Mouse (Mus musculus): ENCODE data around the gene Olfr397.

Gene Olfr397

DNA sequence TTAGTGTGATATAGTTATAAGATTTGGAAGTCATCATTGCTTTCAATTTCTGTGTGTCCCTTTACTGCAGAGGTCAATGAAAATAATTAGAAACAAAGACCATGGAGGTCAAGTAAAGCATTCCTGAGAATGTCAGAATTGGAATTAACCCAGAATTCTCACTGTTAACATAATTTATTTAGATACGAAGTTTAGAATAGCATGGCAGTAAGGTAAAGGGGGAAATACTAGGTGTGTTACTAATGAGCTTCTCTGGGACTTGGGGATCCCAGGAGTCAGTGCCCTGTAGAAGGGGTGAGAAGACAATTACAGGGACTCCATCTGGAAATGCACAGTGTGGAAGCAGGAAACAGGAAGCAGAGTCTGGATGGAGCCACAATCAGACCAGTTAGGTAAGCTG lies at the start of gene Olfr397:
TSS of gene Olfr397 (plus strand) at position 301 of the 400 bp plus-strand sequence.
- no peak for DNase-seq

DNA sequence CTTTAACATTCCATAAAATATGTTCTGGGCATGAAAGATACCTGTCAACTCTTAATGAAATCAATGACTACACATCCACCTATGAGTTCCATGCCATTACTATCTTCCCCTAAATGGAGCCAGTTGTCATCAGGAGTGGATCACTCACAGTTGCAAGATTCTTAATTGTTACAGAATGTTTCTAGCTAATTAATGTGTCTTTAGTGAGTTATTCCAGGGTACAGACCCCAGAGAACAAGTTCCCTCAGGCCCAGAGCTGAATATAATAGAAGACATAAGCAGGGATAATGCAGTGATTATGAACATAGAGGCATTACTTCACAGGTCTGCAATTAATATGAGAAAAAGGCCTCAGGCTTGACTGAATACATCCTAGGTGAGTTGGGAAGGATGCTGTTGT lies 24.2 kb upstream of the Olfr397 start, which contains the start of gene Olfr23:
TSS of gene Olfr23 (plus strand) at position 301 of the 400 bp plus-strand sequence.
- no peak for DNase-seq

DNA sequence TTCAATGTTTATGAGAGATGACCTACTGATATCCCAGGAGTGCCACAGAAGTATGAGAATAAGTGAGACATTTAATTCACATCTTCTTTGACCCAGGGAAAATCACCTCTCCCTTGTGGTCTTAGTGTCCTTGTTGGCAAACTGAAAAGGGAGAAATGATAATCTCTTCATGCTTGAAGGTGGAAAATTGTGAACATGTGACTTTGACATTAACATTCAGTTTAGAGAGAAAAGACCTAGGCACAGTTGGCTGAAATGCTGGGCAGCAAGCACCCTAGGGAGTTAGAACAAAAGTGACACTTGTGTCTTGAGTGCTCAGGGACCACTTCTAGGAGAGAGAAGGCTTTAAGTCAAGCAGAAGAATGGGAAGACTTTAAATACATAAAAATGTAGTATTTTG lies 29.7 kb downstream of the Olfr397 start, which contains the start of gene Olfr398:
TSS of gene Olfr398 (minus strand) at position 101 of the 400 bp plus-strand sequence.
- DNase-seq = no peak

DNA sequence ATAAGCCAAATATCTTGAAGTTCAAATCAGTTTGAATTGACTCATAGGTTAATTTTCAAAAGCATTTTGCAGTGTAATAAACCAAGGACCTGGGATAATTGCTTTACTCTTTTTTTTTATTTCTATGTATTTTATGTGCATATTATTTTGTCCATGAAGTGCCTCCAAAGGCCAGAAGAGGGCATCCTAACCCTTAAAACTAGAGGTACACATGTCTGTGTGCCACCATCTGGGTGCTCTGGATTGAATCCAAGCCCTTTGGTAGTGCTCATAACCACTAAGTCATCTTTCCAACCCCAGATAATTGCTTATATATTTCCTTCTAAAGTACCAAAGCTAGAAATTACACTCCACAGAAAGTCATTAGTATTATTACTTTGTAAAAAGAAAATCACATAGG lies 32.5 kb downstream of the Olfr397 start:
- DNase-seq = no peak
